Comparison of ENCODE assay signal across 21 mouse cellular contexts in genomic region chr4:48674412-48674811, GRCm38 (mm10). TPM values are rescaled to one million over a fixed set of nuclear protein-coding genes. Genes with fewer than 3 reads are reported as not detected.
"Had no signal": no experiment of that assay in that cellular context is flagged by ENCODE, and none has a peak within 500 bp of the region (broad histone marks: within the 10 kb centered on the region; RNA-seq: fewer than 3 reads in every experiment).

No protein-coding gene starts in this region.

- H3K9me3 ChIP-seq: liver, embryonic 15.5 days; lung, embryonic 15.5 days; midbrain, embryonic 13.5 days; midbrain, embryonic 15.5 days; neural tube, embryonic 12.5 days; stomach, embryonic 15.5 days had no signal

- H3K36me3 ChIP-seq: liver, embryonic 15.5 days had no signal

- H3K4me3 ChIP-seq: liver, embryonic 15.5 days; lung, embryonic 15.5 days; megakaryocyte, embryonic 14.5 days; midbrain, embryonic 13.5 days; midbrain, embryonic 15.5 days; neural tube, embryonic 12.5 days; stomach, embryonic 15.5 days had no signal

- H3K27ac ChIP-seq: liver, embryonic 15.5 days; lung, embryonic 15.5 days; macrophage; midbrain, embryonic 13.5 days; midbrain, embryonic 15.5 days; neural tube, embryonic 12.5 days; stomach, embryonic 15.5 days; stomach, postnatal 0 days had no signal

- H3K4me2 ChIP-seq: liver, embryonic 15.5 days; lung, embryonic 15.5 days; midbrain, embryonic 11.5 days; midbrain, embryonic 13.5 days; midbrain, embryonic 15.5 days; neural tube, embryonic 12.5 days; stomach, embryonic 15.5 days had no signal

- H3K27me3 ChIP-seq: liver, embryonic 15.5 days; lung, embryonic 15.5 days; megakaryocyte, embryonic 14.5 days; midbrain, embryonic 13.5 days; midbrain, embryonic 15.5 days; neural tube, embryonic 12.5 days; stomach, embryonic 15.5 days had no signal

- ATAC-seq: liver, postnatal 0 days; lung, postnatal 0 days; midbrain, embryonic 13.5 days; midbrain, embryonic 15.5 days had no signal

- DNase-seq: liver, postnatal 0 days; lung, adult 2 months; lung, postnatal 14 days; lung, postnatal 36 days; right cerebral cortex, postnatal 14 days; thymus, adult 2 months; thymus, postnatal 25 days; thymus, postnatal 4 days had no signal

- H3K4me1 ChIP-seq: liver, embryonic 15.5 days; megakaryocyte, embryonic 14.5 days; midbrain, embryonic 13.5 days; midbrain, embryonic 15.5 days; neural tube, embryonic 12.5 days; stomach, embryonic 15.5 days had no signal

- H3K9ac ChIP-seq: liver, embryonic 15.5 days; liver, postnatal 0 days; lung, embryonic 15.5 days; midbrain, embryonic 13.5 days; midbrain, embryonic 15.5 days; neural tube, embryonic 12.5 days; stomach, embryonic 15.5 days had no signal

RNA-seq across cellular contexts. Expression of gene Cavin4, which starts 11.1 kb away (rescaled TPM):
- total RNA-seq: monocyte, adult 5-6 weeks; neutrophil, adult 5-6 weeks had no signal
- polyA plus RNA-seq: macrophage had no signal
